Mouse (Mus musculus) hindbrain, embryonic 16.5 days (tissue): Measurements from ENCODE around the gene Sh2d1a. TPM values are rescaled to one million over a fixed set of nuclear protein-coding genes. Genes with fewer than 3 reads are reported as not detected.

Experiments
- ATAC-seq: fragments of 200-750 bp; cut with Nextera tagmentation; 2 replicates; pipeline ENCODE4 v1.8.0; 2017; ENCODE audit warnings: moderate TSS enrichment, moderate library complexity
- H3K27ac ChIP-seq: fragments of 300-500 bp; sonication (generic); 2 replicates; pipeline ENCODE4 v1.5.1; 2014; ENCODE audit warnings: low read depth, mild to moderate bottlenecking, control low read depth, low read length, moderate library complexity
- H3K27me3 ChIP-seq: fragments of 300-500 bp; sonication (generic); replicated peaks from 2 replicates; pipeline ENCODE4 v1.6.1; 2014; ENCODE audit warnings: low read length; ENCODE audit not compliant: control insufficient read depth, insufficient read depth
- H3K36me3 ChIP-seq: fragments of 300-500 bp; sonication (generic); 2 replicates; pipeline ENCODE4 v1.6.1; 2014; ENCODE audit warnings: mild to moderate bottlenecking, low read length, moderate library complexity, mixed read lengths; ENCODE audit not compliant: control insufficient read depth, insufficient read depth
- H3K4me1 ChIP-seq: fragments of 300-500 bp; sonication (generic); 2 replicates; pipeline ENCODE4 v1.6.1; 2014; ENCODE audit warnings: low read depth, low read length; ENCODE audit not compliant: control insufficient read depth, insufficient read depth
- H3K4me2 ChIP-seq: fragments of 300-500 bp; sonication (generic); 2 replicates; pipeline ENCODE4 v1.6.1; 2014; ENCODE audit warnings: mild to moderate bottlenecking, low read length, control low read depth, moderate library complexity
- H3K4me3 ChIP-seq: fragments of 300-500 bp; sonication (generic); 2 replicates; pipeline ENCODE4 v1.5.1; 2014; ENCODE audit warnings: mild to moderate bottlenecking, low read length, control low read depth, moderate library complexity
- H3K9ac ChIP-seq: fragments of 300-500 bp; sonication (generic); 2 replicates; pipeline ENCODE4 v1.6.1; 2014; ENCODE audit warnings: low read depth, mild to moderate bottlenecking, control low read depth, low read length, moderate library complexity
- H3K9me3 ChIP-seq: fragments of 300-500 bp; sonication (generic); 2 replicates; pipeline ENCODE4 v1.6.1; 2014; ENCODE audit warnings: mild to moderate bottlenecking, low read length, moderate library complexity; ENCODE audit not compliant: control insufficient read depth
- WGBS: fragments of 180-500 bp; shearing (Covaris S2); extraction: QIAGEN DNeasy Blood & Tissue Kit; methylation state at CpG from one replicate; pipeline ENCODE4 v1.1.7; 2014; 5-methylcytosine and 5-hydroxymethylcytosine counted together
- polyA plus RNA-seq: library from polyadenylated mRNA; unstranded; fragments of >200 nt; fragmentation: Nextera tagmentation; extraction: Ambion mirVana; gene quantifications from 2 replicates; pipeline ENCODE4 v1.2.1, GENCODE M21; 2015

Sh2d1a gene
- 3.9 and 6.3 TPM in 2 replicates for polyA plus RNA-seq

DNA sequence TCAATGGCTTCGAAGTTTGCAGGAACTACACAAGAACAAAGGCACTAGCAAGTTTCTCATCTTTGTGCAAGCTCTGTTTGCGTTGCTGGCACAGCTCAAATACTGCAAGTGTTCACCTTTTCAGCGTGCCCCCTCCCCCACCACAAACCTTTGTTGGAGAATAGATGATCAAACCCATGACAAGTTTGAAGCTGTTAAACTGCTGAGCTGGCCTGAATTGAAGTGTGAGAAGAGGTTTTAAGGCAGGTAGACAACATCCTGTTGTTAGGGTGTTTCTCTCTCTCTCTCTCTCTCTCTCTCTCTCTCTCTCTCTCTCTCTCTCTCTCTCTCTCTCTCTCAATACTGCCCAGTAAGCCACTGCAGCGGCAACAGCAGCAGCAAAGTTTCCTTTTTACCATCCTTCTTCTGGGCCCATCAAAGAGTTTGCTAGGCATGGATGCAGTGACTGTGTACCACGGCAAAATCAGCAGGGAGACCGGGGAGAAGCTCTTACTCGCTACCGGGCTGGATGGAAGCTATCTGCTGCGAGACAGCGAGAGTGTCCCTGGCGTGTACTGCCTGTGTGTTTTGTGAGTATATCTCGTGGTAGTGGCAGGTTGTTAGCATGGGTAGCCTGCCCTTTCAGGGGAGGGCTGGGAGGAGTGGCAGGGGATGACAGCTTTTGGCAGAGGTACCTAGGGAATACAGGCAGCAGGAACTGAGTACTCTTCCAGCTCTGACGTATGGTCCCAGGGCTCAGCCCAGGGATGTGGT lies at the start of gene Sh2d1a:
TSS of gene Sh2d1a (plus strand) at position 163 of the 753 bp plus-strand sequence.
- Histone ChIP-seq H3K4me2 (no peak within 1 kb of the TSS), H3K27me3 (no peaks in the 10 kb centered on the region), H3K27ac (no peak within 1 kb of the TSS), H3K9me3 (no peaks in the 10 kb centered on the region), H3K4me3 (no peak within 1 kb of the TSS), H3K36me3 (no peaks in the 10 kb centered on the region), H3K9ac (no peak within 1 kb of the TSS), H3K4me1 (no peaks in the 10 kb centered on the region)
- ATAC-seq = no peak
- WGBS = 76% methylated on average over 13 of the region's 13 CpGs

DNA sequence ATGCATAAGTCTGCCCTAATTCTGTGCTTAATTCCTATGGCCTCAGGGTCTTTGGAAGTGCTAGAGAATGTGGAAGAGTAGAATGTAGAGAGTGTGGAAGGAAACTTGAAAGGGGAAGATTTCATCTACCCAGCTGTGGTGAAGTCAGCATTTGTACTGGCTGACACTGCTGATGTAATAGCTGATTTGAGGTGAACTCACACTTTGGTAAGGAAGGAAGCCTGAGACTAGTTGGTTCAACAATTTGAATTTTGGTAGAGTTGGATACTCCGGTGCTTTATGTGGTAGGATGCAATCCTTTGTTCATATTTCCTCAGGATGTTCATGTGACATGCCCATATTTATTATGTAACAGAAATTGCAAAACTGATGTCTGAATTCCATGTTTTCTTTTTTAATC lies 49.3 kb upstream of the Sh2d1a start:
- Histone ChIP-seq H3K9ac (no peak overlapping the region), H3K4me1 (no peaks in the 10 kb centered on the region), H3K27ac (no peak overlapping the region), H3K4me3 (no peak overlapping the region), H3K36me3 (no peaks in the 10 kb centered on the region), H3K27me3 (no peaks in the 10 kb centered on the region), H3K9me3 (no peaks in the 10 kb centered on the region), H3K4me2 (no peak overlapping the region)
- no peak for ATAC-seq
- WGBS = 88% methylated on average over 1 of the region's 1 CpGs

- H3K27ac ChIP-seq = no peak overlapping the region
- H3K36me3 ChIP-seq = no peaks in the 10 kb centered on the region
- H3K4me3 ChIP-seq = no peak overlapping the region
- H3K9me3 ChIP-seq = no peaks in the 10 kb centered on the region
- no peak for ATAC-seq
- 78% methylated on average over 7 of the region's 7 CpGs for WGBS
- H3K4me2 ChIP-seq = no peak overlapping the region
- no peak overlapping the region for H3K9ac ChIP-seq
- no peaks in the 10 kb centered on the region for H3K27me3 ChIP-seq
- H3K4me1 ChIP-seq = no peaks in the 10 kb centered on the region
Measured at GRCm38 (mm10) chrX:42454533-42454932, 47.7 kb upstream of the Sh2d1a start.

GRCm38 (mm10) chrX:42489446-42489845 lies 12.8 kb upstream of the Sh2d1a start, which contains the start of gene Tex13c2:
Gene Tex13c2, plus strand, starts transcription at chrX:42489691.
- Histone ChIP-seq H3K9me3 (peaks cover 7% of the 10 kb centered on the region), H3K27me3 (no peaks in the 10 kb centered on the region), H3K36me3 (no peaks in the 10 kb centered on the region), H3K4me3 (no peak within 1 kb of the TSS), H3K27ac (no peak within 1 kb of the TSS), H3K4me1 (no peaks in the 10 kb centered on the region), H3K9ac (no peak within 1 kb of the TSS), H3K4me2 (no peak within 1 kb of the TSS)
- WGBS = 93% methylated on average over 16 of the region's 16 CpGs
- no peak for ATAC-seq

DNA sequence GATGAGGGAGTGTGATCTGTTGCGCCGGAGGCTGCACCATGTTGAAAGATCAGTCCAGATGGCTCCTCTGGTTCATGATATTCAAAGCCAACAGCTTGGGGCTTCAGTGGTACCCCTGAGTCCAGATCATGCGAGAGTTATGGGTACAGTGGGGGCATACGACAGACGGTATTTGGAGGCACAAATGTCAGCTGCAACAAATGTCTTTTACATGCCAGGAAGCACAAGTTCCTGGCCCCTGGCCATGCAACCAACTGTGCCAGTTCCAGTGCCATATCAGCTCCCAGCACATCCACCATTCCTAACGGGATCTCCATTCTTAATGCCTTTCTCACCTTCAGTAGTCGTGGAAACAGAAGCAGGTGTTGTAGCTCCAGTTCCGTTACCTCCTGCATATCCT lies 11.9 kb upstream of the Sh2d1a start:
- WGBS = 85% methylated on average over 8 of the region's 8 CpGs
- Histone ChIP-seq H3K4me1 (no peaks in the 10 kb centered on the region), H3K4me3 (no peak overlapping the region), H3K9ac (no peak overlapping the region), H3K4me2 (no peak overlapping the region), H3K27me3 (no peaks in the 10 kb centered on the region), H3K36me3 (no peaks in the 10 kb centered on the region), H3K27ac (no peak overlapping the region), H3K9me3 (peaks cover 7% of the 10 kb centered on the region)
- no peak for ATAC-seq

DNA sequence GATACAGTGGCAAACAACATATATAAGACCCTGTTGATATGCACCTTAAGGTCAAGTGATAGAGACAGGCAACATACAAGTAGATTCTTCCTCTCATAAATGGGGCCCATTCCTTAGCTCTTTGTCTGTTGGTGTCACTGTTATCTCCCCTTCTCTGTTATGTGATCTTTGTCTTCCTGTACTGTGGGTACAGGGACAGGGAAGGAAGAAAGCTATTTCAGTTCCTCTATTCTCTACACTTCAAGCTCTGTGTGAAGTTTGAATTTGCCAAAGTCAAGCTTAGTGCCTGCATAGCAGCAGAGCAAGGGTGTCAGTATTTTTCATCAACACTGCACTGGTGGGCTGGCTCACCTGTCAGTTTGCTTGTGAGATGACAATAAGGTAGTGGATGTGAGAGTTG lies 1.7 kb upstream of the Sh2d1a start:
- no peak for ATAC-seq
- H3K36me3 ChIP-seq = no peaks in the 10 kb centered on the region
- H3K4me3 ChIP-seq = no peak overlapping the region
- H3K27ac ChIP-seq = no peak overlapping the region
- H3K9ac ChIP-seq = no peak overlapping the region
- H3K4me1 ChIP-seq = no peaks in the 10 kb centered on the region
- H3K9me3 ChIP-seq = no peaks in the 10 kb centered on the region
- no peaks in the 10 kb centered on the region for H3K27me3 ChIP-seq
- no peak overlapping the region for H3K4me2 ChIP-seq

- no peak overlapping the region for H3K27ac ChIP-seq
- 84% methylated on average over 2 of the region's 2 CpGs for WGBS
- no peak for ATAC-seq
Measured at GRCm38 (mm10) chrX:42511105-42511504, 8.9 kb downstream of the Sh2d1a start.

GRCm38 (mm10) chrX:42512567-42512966 lies 10.3 kb downstream of the Sh2d1a start:
- H3K9me3 ChIP-seq = no peaks in the 10 kb centered on the region
- no peak for ATAC-seq
- H3K27me3 ChIP-seq = no peaks in the 10 kb centered on the region

More at GRCm38 (mm10) chrX:42511105-42511504, 8.9 kb downstream of the Sh2d1a start:
- Histone ChIP-seq H3K4me1 (no peaks in the 10 kb centered on the region), H3K27me3 (no peaks in the 10 kb centered on the region), H3K9ac (no peak overlapping the region), H3K9me3 (no peaks in the 10 kb centered on the region), H3K4me2 (no peak overlapping the region), H3K4me3 (no peak overlapping the region), H3K36me3 (no peaks in the 10 kb centered on the region)

DNA sequence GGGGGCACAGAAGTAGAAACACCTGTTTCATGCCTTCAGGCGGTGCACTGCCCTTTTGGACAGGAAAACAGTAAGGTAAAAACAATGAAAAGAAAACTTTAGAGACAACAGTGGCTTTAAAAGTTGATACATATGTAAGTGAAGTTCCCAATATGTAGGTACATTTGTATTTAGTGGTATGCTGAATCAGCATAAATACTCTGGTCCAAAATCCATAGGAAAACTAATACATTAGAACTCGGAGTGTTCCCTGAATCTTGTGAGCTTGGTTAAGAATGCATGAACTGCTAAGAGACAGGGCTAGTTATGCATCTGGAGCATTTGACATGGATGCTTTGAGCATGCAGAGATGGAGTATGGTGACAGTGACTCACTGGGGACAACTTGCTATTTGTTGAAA lies 20.6 kb downstream of the Sh2d1a start:
- no peak overlapping the region for H3K9ac ChIP-seq
- WGBS = 71% methylated on average over 2 of the region's 2 CpGs
- no peaks in the 10 kb centered on the region for H3K9me3 ChIP-seq
- H3K36me3 ChIP-seq = no peaks in the 10 kb centered on the region
- H3K4me2 ChIP-seq = no peak overlapping the region
- no peaks in the 10 kb centered on the region for H3K27me3 ChIP-seq
- H3K27ac ChIP-seq = no peak overlapping the region
- no peak for ATAC-seq
- no peak overlapping the region for H3K4me3 ChIP-seq
- no peaks in the 10 kb centered on the region for H3K4me1 ChIP-seq

More at GRCm38 (mm10) chrX:42512567-42512966, 10.3 kb downstream of the Sh2d1a start:
- no peaks in the 10 kb centered on the region for H3K4me1 ChIP-seq
- H3K27ac ChIP-seq = no peak overlapping the region
- no peaks in the 10 kb centered on the region for H3K36me3 ChIP-seq
- H3K4me3 ChIP-seq = no peak overlapping the region
- H3K9ac ChIP-seq = no peak overlapping the region
- H3K4me2 ChIP-seq = no peak overlapping the region
